Mouse (Mus musculus): ENCODE measurements around the gene Ssna1. TPM values are rescaled to one million over a fixed set of nuclear protein-coding genes. Genes with fewer than 3 reads are reported as not detected.

Ssna1 gene
- total RNA-seq, 2 experiments from 2014 or later: 67.2 to 69.6 TPM

Other genes with a start within 250 kb of the Ssna1 start
- gene Nsmf, start 218.1 kb downstream of the Ssna1 start, total RNA-seq (2021): 100 to 1,000 TPM; 472 to 481 TPM
- not detected for gene Entpd8, start 192.1 kb downstream of the Ssna1 start, total RNA-seq (2021)
- gene Noxa1, start 177.3 kb downstream of the Ssna1 start, total RNA-seq (2021): not detected
- gene Nrarp, start 91.7 kb downstream of the Ssna1 start, total RNA-seq (2021): 10 to 100 TPM; 21.7 to 30.7 TPM
- gene Tor4a, start 75.6 kb downstream of the Ssna1 start, total RNA-seq (2021): 1 to 10 TPM; 1.9 to 2.3 TPM
- gene Nelfb, start 60.9 kb downstream of the Ssna1 start, total RNA-seq (2021): 10 to 100 TPM; 50.8 to 51.8 TPM
- under 1 TPM in 1 of 2 experiments, not detected in 1; 0.23 TPM for gene Stpg3, start 57.8 kb downstream of the Ssna1 start, total RNA-seq (2021)
- not detected for gene Fam166a, start 53.7 kb downstream of the Ssna1 start, total RNA-seq (2021)
- 100 to 1,000 TPM; 376 to 398 TPM for gene Tubb4b, start 47.7 kb downstream of the Ssna1 start, total RNA-seq (2021)
- not detected for gene Slc34a3, start 38.1 kb downstream of the Ssna1 start, total RNA-seq (2021)
- not detected for gene Rnf224, start 35.7 kb downstream of the Ssna1 start, total RNA-seq (2021)
- 100 to 1,000 TPM; 243 to 256 TPM for gene Rnf208, start 30.2 kb downstream of the Ssna1 start, total RNA-seq (2021)
- not detected for gene Cysrt1, start 30.0 kb downstream of the Ssna1 start, total RNA-seq (2021)
- gene AL732309.1, start 25.6 kb downstream of the Ssna1 start, total RNA-seq (2021): 1 to 10 TPM; 1.6 to 2.9 TPM
- 10 to 100 TPM; 32.8 to 37.3 TPM for gene Tmem203, start 17.0 kb downstream of the Ssna1 start, total RNA-seq (2021)
- gene Tprn, start 9.8 kb downstream of the Ssna1 start, total RNA-seq (2021): 10 to 100 TPM; 14.4 to 15.5 TPM
- gene Anapc2, start within 50 bp of the Ssna1 start, total RNA-seq (2021): 10 to 100 TPM; 73.0 to 77.2 TPM
- not detected for gene Tmem210, start 15.7 kb upstream of the Ssna1 start, total RNA-seq (2021)
- gene Lrrc26, start 17.5 kb upstream of the Ssna1 start, total RNA-seq (2021): not detected
- 100 to 1,000 TPM; 435 to 455 TPM for gene Grin1, start 46.7 kb upstream of the Ssna1 start, total RNA-seq (2021)
- gene Man1b1, start 59.9 kb upstream of the Ssna1 start, total RNA-seq (2021): 10 to 100 TPM; 55.0 to 59.5 TPM
- gene Dpp7, start 83.9 kb upstream of the Ssna1 start, total RNA-seq (2021): 10 to 100 TPM; 28.2 to 33.2 TPM
- 10 to 100 TPM; 11.3 to 14.0 TPM for gene Uap1l1, start 93.2 kb upstream of the Ssna1 start, total RNA-seq (2021)
- 1 to 10 TPM; 1.9 to 2.5 TPM for gene Sapcd2, start 99.9 kb upstream of the Ssna1 start, total RNA-seq (2021)
- gene Entpd2, start 123.4 kb upstream of the Ssna1 start, total RNA-seq (2021): 10 to 100 TPM; 11.7 to 13.2 TPM
- 100 to 1,000 TPM; 331 to 339 TPM for gene Npdc1, start 126.9 kb upstream of the Ssna1 start, total RNA-seq (2021)
- gene Fut7, start 150.8 kb upstream of the Ssna1 start, total RNA-seq (2021): under 1 TPM; 0.32 to 0.37 TPM
- gene Abca2, start 156.3 kb upstream of the Ssna1 start, total RNA-seq (2021): 100 to 1,000 TPM; 154 to 165 TPM
- gene Clic3, start 184.4 kb upstream of the Ssna1 start, total RNA-seq (2021): under 1 TPM in 1 of 2 experiments, not detected in 1; 0.69 TPM
- 10 to 100 TPM; 68.6 to 81.0 TPM for gene Paxx, start 188.7 kb upstream of the Ssna1 start, total RNA-seq (2021)
- 1,000 to 10,000 TPM; 1,926 to 2,241 TPM for gene Ptgds, start 197.6 kb upstream of the Ssna1 start, total RNA-seq (2021)
- gene Lcn12, start 221.5 kb upstream of the Ssna1 start, total RNA-seq (2021): not detected
- 100 to 1,000 TPM; 112 to 127 TPM for gene Fbxw5, start 228.3 kb upstream of the Ssna1 start, total RNA-seq (2021)
- gene C8g, start 229.3 kb upstream of the Ssna1 start, total RNA-seq (2021): 1 to 10 TPM; 1.1 to 1.7 TPM